Mouse (Mus musculus) urinary bladder, adult 18-20 months (tissue): ENCODE measurements around the gene Tfcp2l1.

Experiments used
- DNase-seq, 2 experiments: peaks; one replicate each; pipeline ENCODE4 v3.0.0; 2022; ENCODE audit warnings: low spot score in 2 of 2, mixed read lengths in 2 of 2

Tfcp2l1 gene

GRCm38 (mm10) chr1:118650771-118651080 is 23.0 kb downstream of the Tfcp2l1 start:
- no peak for DNase-seq

GRCm38 (mm10) chr1:118658716-118659115 is 31.0 kb downstream of the Tfcp2l1 start:
- DNase-seq, result no peak

GRCm38 (mm10) chr1:118660880-118661465 is 33.2 kb downstream of the Tfcp2l1 start:
- no peak for DNase-seq

- no peak for DNase-seq
Observed at GRCm38 (mm10) chr1:118663062-118663461, 35.3 kb downstream of the Tfcp2l1 start.

- DNase-seq, result no peak
Observed at GRCm38 (mm10) chr1:118667536-118667935, 39.8 kb downstream of the Tfcp2l1 start.

GRCm38 (mm10) chr1:118672196-118672595 is 44.5 kb downstream of the Tfcp2l1 start:
- no peak for DNase-seq

- no peak for DNase-seq
Observed at GRCm38 (mm10) chr1:118674176-118674575, 46.4 kb downstream of the Tfcp2l1 start.

- DNase-seq, result no peak
Observed at GRCm38 (mm10) chr1:118681980-118682379, 54.2 kb downstream of the Tfcp2l1 start.

DNA sequence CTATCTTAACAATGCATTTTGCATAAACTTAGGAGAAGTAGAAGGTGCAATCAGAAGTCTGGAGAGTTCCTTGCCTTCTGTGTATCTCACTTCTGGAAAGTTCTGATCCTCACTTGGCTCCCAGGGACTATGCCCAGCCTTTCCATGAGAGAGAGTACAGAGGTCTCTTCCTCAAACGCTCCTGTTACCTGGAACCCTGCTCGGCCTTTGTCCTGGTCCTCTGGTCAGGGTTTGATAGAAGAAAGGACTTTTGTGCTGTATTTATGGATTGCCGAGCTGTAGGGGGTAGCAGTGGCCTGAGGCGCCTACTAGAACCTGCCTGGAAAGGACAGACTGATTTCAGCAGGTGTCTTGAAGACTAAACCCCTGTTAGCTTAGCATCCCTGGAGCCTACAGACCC is 55.9 kb downstream of the Tfcp2l1 start:
- DNase-seq, result no peak

DNA sequence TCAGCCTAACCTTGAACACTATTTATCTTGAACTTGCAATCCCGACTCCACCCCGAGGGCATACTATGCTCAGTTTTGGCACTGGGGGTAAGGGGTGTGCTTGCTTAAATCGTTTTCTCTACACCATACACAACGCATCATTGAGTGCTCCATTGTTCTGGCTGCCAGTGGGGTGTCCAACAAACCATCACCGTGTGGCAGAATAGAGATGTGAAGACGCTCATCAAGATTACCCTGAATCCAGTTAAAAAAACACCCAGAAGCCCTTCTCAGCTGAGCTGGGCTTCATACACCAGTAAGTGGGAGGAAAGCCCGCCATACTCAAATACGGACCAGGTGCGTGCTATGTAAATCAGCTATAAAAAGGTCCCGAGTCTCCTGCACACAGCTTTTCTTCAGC is 60.0 kb downstream of the Tfcp2l1 start:
- DNase-seq, result no peak

DNA sequence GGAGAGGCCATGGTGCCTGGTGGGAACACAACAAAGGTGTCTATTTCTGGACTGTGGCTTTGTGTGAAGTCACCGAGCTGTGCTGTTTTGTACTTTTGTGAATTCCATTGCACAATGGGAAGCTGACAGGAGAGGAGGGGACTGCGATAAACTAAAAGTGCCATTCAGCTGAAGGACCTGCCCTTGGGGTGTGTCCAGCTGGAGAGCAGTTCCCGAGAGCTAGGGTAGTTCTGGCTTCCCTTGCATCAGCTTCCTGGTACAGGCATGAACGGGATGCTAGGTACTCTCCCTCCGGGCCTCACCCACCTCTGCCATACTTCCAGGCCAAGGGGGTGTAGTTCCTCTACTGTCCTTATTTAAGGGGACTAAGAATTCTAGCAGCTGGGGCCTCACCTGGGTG is 62.1 kb downstream of the Tfcp2l1 start:
- DNase-seq, result no peak

- DNase-seq, result no peak
Observed at GRCm38 (mm10) chr1:118694436-118694835, 66.7 kb downstream of the Tfcp2l1 start.

DNA sequence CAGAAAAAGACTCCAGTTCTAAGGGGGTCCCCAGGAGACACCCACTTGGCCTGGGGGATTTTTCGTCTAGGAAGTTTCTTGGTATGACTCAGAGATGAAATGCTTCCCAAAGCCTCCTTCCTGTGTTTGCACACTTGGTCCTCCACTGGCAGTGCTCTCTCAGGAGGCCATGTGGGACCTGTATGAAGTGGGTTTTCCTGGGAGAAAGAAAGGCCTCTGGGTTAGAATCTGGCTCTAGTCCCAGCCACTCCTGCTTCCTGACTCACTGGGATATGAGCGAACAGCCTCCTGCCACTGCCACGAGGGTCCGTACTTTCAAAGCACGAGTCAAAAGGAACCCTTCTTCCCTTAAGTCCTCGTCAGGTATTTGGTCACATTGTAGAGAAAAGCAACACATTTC is 70.2 kb downstream of the Tfcp2l1 start:
- no peak for DNase-seq

- DNase-seq, result no peak
Observed at GRCm38 (mm10) chr1:118699118-118699890, 71.6 kb downstream of the Tfcp2l1 start.

DNA sequence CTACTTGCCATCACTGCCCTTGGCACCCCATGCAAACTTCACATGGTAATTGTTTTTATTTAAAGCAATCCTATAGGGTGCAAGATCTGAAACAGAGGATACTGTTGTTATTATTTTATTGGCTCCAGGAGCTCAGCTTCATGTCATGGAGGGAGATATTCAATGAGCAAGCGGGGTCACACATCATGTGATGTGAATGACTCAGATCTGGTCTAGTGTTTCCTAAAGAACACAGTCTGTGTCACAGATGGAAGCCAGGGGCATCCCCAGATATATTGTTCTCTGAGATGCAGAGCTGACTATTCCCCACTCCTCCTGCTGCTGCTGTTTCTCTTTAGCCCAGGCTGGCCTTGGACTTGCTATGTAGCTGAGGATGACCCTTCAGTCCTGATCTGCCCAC is 72.2 kb downstream of the Tfcp2l1 start:
- no peak for DNase-seq

DNA sequence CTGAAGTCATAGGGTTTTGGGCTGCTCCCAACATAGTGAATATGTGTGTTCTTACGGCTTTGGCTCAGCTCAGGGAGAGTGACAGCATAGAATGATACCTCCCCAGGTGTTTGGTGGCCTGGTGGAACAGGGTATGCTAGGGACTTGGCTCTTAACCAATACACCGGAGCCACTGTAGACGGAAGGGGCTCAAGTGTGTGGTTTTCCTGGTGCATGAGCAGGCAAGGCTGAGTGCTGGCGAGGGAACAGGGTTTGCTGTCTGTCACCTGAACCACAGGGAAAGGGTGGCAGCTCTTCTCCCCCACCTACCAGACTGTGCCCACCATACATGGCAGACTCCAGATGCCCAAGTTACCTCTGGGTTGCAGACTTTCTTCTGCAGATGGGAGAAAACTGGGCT is 83.9 kb downstream of the Tfcp2l1 start:
- no peak for DNase-seq

DNA sequence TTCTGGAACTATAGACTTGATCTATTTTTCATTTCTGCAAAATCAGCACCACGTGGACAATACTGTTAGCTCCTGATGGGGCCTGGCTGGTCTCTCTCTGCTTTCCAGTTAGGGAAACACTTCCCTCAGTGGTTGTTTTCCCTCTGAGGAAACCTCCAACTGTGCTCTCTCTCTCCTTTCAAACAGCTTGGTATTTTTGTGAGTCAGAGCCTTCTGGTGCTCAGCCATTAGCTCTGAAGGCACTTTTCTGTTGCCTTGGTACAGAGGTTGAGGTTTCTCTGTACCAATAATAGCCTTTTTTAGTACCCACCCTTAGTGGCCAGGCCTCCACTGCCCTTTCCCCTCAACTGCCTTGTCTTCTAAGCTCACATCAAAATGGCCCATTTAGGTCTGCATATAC is 88.5 kb downstream of the Tfcp2l1 start:
- no peak for DNase-seq

- DNase-seq, result no peak
Observed at GRCm38 (mm10) chr1:118718055-118718454, 90.3 kb downstream of the Tfcp2l1 start.

- no peak for DNase-seq
Observed at GRCm38 (mm10) chr1:118719699-118720098, 92.0 kb downstream of the Tfcp2l1 start.

- DNase-seq, result no peak
Observed at GRCm38 (mm10) chr1:118720474-118721095, 92.8 kb downstream of the Tfcp2l1 start.

DNA sequence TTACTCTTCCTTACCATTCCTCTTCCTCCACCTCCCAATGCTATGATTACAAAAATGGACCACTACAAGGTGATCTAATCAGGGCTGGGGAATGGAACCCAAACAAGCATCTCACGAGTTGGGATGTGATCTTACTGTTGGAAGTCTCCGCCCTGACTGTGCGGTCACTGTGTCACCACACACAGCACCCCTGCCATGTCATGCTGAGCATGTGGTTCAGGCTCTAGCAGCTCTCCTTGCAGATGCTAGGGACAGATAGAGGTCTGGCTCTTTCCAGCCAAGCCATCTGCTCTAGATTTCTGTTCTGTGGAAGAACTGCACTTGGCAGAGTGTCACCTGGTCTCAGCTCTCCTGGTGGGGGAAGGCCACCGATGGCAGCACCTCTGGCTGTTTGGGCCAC is 99.3 kb downstream of the Tfcp2l1 start:
- no peak for DNase-seq

- no peak for DNase-seq
Observed at GRCm38 (mm10) chr1:118728796-118729195, 101.1 kb downstream of the Tfcp2l1 start.
